Mouse (Mus musculus) midbrain, embryonic 11.5 days (tissue): ENCODE data around the gene Gab2. TPM values are rescaled to one million over a fixed set of nuclear protein-coding genes. Genes with fewer than 3 reads are reported as not detected.

Experiments
- ATAC-seq: fragments of 200-750 bp; cut with Nextera tagmentation; 2 replicates; pipeline ENCODE4 v1.8.0; 2017; ENCODE audit warnings: moderate TSS enrichment, moderate library complexity; ENCODE audit not compliant: low FRiP score
- DNase-seq: peaks from one replicate; pipeline ENCODE4 v3.0.0; 2015; ENCODE audit warnings: low spot score; ENCODE audit errors: missing footprints
- H3K27ac ChIP-seq: fragments of 300-500 bp; sonication (generic); 2 replicates; pipeline ENCODE4 v1.5.1; 2014; ENCODE audit warnings: low read depth, low read length
- H3K27me3 ChIP-seq: fragments of 300-500 bp; sonication (generic); 2 replicates; pipeline ENCODE4 v1.6.1; 2014; ENCODE audit warnings: mild to moderate bottlenecking, low read length, moderate library complexity, mixed read lengths; ENCODE audit not compliant: control insufficient read depth, insufficient read depth
- H3K36me3 ChIP-seq: fragments of 300-500 bp; sonication (generic); 2 replicates; pipeline ENCODE4 v1.6.1; 2014; ENCODE audit warnings: mild to moderate bottlenecking, low read length, moderate library complexity, mixed read lengths; ENCODE audit not compliant: control insufficient read depth, insufficient read depth
- H3K4me1 ChIP-seq: fragments of 300-500 bp; sonication (generic); 2 replicates; pipeline ENCODE4 v1.6.1; 2014; ENCODE audit warnings: low read length; ENCODE audit not compliant: control insufficient read depth, insufficient read depth
- H3K4me2 ChIP-seq: fragments of 300-500 bp; sonication (generic); 2 replicates; pipeline ENCODE4 v1.6.1; 2014; ENCODE audit warnings: mild to moderate bottlenecking, moderate library complexity
- H3K4me3 ChIP-seq: fragments of 300-500 bp; sonication (generic); 2 replicates; pipeline ENCODE4 v1.5.1; 2014; ENCODE audit warnings: low read depth, low read length
- H3K9ac ChIP-seq: fragments of 300-500 bp; sonication (generic); 2 replicates; pipeline ENCODE4 v1.6.1; 2014; ENCODE audit warnings: low read length
- H3K9me3 ChIP-seq: fragments of 300-500 bp; sonication (generic); 2 replicates; pipeline ENCODE4 v1.6.1; 2016; ENCODE audit warnings: low read length; ENCODE audit not compliant: control insufficient read depth
- WGBS: fragments of 180-500 bp; shearing (Covaris S2); extraction: QIAGEN DNeasy Blood & Tissue Kit; methylation state at CpG from one replicate; pipeline ENCODE4 v1.1.7; 2014; 5-methylcytosine and 5-hydroxymethylcytosine counted together
- polyA plus RNA-seq: library from polyadenylated mRNA; unstranded; fragments of >200 nt; fragmentation: Nextera tagmentation; extraction: Ambion mirVana; gene quantifications from 2 replicates; pipeline ENCODE4 v1.2.1, GENCODE M21; 2014

Gab2 gene
- 9.4 TPM in 2 replicates for polyA plus RNA-seq

DNA sequence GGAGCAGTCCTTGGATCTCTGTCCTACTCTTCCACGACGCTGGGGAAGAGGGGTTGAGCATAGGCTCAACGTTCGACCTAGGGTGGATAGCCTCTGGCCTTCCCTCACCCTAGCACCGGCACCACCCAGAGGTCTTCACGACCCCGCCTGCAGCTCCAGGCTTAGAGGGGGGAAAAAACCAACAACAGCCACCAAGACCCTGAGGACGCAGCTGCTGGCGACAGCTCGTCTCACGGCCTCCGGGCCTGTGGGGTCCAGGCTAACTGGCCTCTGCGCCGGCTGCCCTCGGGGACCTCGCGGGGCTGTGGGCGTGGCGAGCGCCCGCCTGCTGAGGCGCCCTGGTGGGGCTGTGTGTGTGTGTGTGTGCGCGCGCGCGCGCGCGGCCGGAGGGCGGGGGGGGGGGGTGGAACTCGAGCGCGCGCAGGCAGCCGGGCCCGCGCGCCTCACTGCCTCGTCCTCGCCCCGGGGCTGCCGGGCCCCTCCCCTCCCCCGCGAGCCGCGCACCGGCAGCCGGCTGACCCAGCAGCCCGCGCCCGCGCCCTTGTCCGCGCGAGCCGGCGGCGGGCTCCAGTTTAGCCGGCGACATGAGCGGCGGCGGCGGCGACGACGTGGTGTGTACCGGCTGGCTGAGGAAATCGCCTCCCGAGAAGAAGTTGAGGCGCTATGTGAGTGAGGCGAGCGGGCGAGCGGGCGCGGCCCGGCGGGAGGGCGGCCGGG, at the start of gene Gab2:
TSS of gene Gab2 (plus strand) at position 345 of the 717 bp plus-strand sequence.
- Histone ChIP-seq H3K9me3 (no peaks in the 10 kb centered on the region), H3K27ac (peak within 1 kb of the TSS; percentile 77), H3K4me3 (peak within 1 kb of the TSS; percentile 94), H3K9ac (peak within 1 kb of the TSS; percentile 95), H3K27me3 (no peaks in the 10 kb centered on the region), H3K4me1 (peaks cover 3% of the 10 kb centered on the region), H3K4me2 (peak within 1 kb of the TSS; percentile 84), H3K36me3 (no peaks in the 10 kb centered on the region)
- DNase-seq = peak; percentile 97
- WGBS = under 1% methylated on average over 52 of the region's 83 CpGs
- ATAC-seq = peak; percentile 91

DNA sequence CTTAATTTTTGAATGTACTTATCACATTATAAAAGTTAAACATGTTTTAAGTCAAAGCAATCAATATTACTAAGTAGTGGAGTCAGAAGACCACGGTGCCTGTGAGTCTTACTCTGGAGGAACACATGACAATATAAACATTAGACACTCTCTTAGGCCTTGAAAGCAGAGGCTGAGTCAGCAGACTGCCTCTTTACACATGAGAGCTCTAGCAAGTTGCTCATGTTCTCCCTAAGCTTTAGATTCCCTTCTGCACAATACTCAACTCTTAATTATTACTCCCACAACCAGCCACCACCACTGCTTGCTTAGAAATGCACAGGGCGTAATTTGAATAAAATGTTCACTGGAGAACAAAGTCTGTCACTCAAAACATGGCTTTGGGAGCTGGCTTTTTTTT, 49.0 kb upstream of the Gab2 start:
- no peak for DNase-seq
- Histone ChIP-seq H3K36me3 (no peaks in the 10 kb centered on the region), H3K27me3 (no peaks in the 10 kb centered on the region), H3K4me2 (no peak overlapping the region), H3K4me1 (no peaks in the 10 kb centered on the region), H3K9me3 (no peaks in the 10 kb centered on the region), H3K27ac (no peak overlapping the region), H3K4me3 (no peak overlapping the region), H3K9ac (no peak overlapping the region)
- ATAC-seq = no peak
- WGBS = 87% methylated on average over 2 of the region's 2 CpGs

DNA sequence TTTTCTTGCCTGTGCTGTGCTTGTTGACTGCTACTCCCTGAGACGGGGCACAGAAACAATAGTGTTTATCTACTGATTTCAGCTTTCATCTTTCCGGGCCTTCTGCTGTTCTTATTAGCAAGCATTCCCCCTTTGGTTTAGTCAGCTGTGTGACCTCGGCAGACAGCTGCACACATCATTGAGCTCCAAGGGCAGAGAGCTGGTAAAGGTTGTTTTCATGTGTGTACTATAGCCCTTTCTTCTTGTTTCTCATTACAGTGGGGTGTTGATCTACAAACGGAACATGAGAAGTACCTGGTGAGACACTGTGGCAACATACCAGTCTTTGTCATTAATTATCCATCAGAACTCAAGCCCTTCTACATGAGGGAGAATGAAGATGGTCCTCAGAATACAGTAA, 41.7 kb upstream of the Gab2 start:
- no peaks in the 10 kb centered on the region for H3K36me3 ChIP-seq
- no peak overlapping the region for H3K9ac ChIP-seq
- H3K9me3 ChIP-seq = no peaks in the 10 kb centered on the region
- no peak overlapping the region for H3K4me3 ChIP-seq
- ATAC-seq = no peak
- H3K27me3 ChIP-seq = no peaks in the 10 kb centered on the region
- H3K27ac ChIP-seq = no peak overlapping the region
- H3K4me2 ChIP-seq = no peak overlapping the region
- WGBS = 71% methylated on average over 4 of the region's 4 CpGs
- no peaks in the 10 kb centered on the region for H3K4me1 ChIP-seq
- no peak for DNase-seq

DNA sequence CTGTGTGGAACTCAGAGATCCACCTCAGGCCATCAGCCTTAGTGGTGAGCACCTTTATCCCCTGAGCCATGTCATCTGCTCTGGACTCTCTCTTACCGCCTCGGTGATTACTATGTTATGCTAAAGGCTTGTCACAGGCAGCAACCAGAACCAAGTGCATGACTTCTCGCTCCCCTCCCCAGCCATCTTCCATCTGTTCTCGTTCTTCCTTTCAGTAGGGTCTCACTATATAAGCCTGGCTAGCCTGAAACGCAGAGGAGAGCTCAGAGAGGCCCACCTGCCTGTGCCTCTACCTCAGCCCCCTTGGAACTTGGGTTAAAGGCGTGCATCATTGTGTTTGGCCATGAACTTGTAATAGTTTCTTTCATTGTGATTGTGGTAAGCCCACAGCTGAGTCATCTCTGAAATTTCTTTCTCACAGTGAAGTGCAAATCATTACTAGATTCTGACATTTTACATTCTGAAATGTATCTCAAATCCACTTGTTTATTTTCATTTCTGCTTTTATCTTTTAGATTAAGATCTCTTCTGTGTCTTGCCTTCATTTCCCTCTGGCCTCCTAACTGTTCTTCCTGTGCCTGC, 39.4 kb upstream of the Gab2 start:
- Histone ChIP-seq H3K27me3 (no peaks in the 10 kb centered on the region), H3K4me2 (no peak overlapping the region), H3K36me3 (no peaks in the 10 kb centered on the region), H3K9me3 (no peaks in the 10 kb centered on the region), H3K27ac (no peak overlapping the region), H3K4me3 (no peak overlapping the region), H3K9ac (no peak overlapping the region), H3K4me1 (no peaks in the 10 kb centered on the region)
- no peak for ATAC-seq
- DNase-seq = no peak
- 88% methylated on average over 6 of the region's 6 CpGs for WGBS

DNA sequence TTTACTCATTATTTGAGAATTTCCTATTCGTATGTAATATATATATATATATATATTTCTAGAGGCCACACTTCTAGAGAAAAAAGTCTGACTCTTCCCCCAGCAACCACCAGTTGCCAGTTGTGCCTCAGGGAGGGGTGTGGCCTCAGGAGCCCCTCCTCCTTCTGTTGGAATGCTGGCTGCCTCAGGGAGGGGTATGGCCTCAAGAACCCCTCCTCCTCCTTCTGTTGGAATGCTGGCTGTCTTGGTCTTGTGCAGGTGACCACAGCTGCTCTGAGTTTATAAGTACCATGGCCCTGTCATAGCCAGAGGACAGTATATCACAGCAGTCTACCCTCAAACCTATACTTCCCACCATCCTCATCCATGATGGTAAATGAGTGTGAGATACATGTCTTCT, 38.4 kb upstream of the Gab2 start:
- H3K9ac ChIP-seq = no peak overlapping the region
- no peaks in the 10 kb centered on the region for H3K4me1 ChIP-seq
- H3K9me3 ChIP-seq = no peaks in the 10 kb centered on the region
- no peak overlapping the region for H3K4me2 ChIP-seq
- 88% methylated on average over 1 of the region's 1 CpGs for WGBS
- H3K27me3 ChIP-seq = no peaks in the 10 kb centered on the region
- no peak overlapping the region for H3K4me3 ChIP-seq
- H3K36me3 ChIP-seq = no peaks in the 10 kb centered on the region
- no peak overlapping the region for H3K27ac ChIP-seq
- DNase-seq = no peak
- ATAC-seq = no peak

DNA sequence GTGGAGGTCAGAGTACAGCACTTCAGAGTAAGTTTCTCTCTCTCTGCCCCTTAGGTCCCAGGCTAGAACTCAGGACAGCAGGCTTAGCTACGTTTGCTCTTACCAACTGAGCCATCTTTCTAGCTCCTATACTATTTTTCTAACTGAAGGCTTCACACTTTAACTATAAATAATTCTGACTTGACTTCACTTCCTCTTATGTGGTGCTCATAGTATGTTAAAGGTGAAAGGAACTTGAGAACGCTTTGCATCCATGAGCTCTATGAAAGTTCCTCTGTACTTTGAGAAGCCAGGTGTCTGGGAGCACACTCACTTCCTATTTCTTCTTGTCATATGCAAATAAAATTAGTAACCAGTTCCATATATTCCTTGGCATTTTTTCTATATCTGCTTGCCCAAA, 20.4 kb upstream of the Gab2 start:
- ATAC-seq = no peak
- H3K36me3 ChIP-seq = no peaks in the 10 kb centered on the region; the same call in 1 of the 2 replicates
- WGBS = 95% methylated on average over 2 of the region's 2 CpGs

DNA sequence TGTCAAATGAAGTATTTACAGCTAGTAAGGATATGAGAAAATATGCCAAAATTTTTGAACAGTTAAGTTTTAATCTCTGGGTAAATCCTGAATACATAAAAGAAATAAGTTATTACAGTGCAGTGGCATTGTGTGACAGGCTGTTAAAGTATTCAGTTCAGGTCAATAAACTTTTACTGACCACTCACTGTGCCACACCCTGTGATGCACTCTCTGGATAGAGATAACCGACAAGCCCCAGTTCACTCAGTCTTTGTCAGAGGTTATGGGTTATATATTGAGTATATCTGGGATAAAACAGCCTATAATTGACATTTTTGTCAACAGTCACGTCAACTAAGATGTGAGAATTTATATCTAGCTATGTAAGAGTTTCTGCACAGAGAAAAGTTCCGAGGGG, 9.9 kb upstream of the Gab2 start:
- WGBS = 88% methylated on average over 3 of the region's 3 CpGs
- no peak overlapping the region for H3K9ac ChIP-seq
- H3K4me3 ChIP-seq = no peak overlapping the region
- H3K4me1 ChIP-seq = no peaks in the 10 kb centered on the region
- DNase-seq (no peak), ATAC-seq (no peak)
- H3K4me2 ChIP-seq = no peak overlapping the region
- no peak overlapping the region for H3K27ac ChIP-seq
- no peaks in the 10 kb centered on the region for H3K27me3 ChIP-seq
- H3K9me3 ChIP-seq = no peaks in the 10 kb centered on the region
- H3K36me3 ChIP-seq = no peaks in the 10 kb centered on the region

More for the DNA sequence above, 20.4 kb upstream of the Gab2 start:
- no peak overlapping the region for H3K4me2 ChIP-seq
- no peaks in the 10 kb centered on the region for H3K4me1 ChIP-seq
- H3K9ac ChIP-seq = no peak overlapping the region
- H3K27ac ChIP-seq = no peak overlapping the region
- DNase-seq = no peak
- no peak overlapping the region for H3K4me3 ChIP-seq
- H3K27me3 ChIP-seq = no peaks in the 10 kb centered on the region
- H3K9me3 ChIP-seq = no peaks in the 10 kb centered on the region

DNA sequence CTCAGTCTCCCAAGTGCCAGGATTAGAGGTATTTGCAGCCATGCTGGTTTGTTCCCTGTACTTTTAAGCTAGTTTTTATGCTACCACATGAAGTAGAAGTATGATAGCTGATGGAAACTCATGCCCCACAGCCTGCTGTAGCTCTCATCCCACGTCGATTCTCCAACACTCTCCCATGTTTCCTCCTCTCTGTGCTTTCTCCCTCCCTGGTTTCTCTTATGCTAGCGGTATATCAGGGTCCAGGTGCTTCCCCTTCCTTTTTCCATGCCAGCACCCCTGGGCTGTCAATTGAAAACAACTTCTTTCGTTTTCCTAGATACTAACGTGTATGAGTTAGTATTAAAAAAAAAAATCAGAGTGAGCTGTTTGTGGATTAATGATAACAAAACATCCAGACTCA, 9.3 kb upstream of the Gab2 start:
- no peaks in the 10 kb centered on the region for H3K9me3 ChIP-seq
- no peaks in the 10 kb centered on the region for H3K36me3 ChIP-seq
- H3K4me2 ChIP-seq = no peak overlapping the region
- H3K9ac ChIP-seq = no peak overlapping the region
- H3K4me3 ChIP-seq = no peak overlapping the region
- DNase-seq (no peak), ATAC-seq (no peak)
- H3K27me3 ChIP-seq = no peaks in the 10 kb centered on the region
- H3K27ac ChIP-seq = no peak overlapping the region
- H3K4me1 ChIP-seq = no peaks in the 10 kb centered on the region
- WGBS = 81% methylated on average over 5 of the region's 5 CpGs

DNA sequence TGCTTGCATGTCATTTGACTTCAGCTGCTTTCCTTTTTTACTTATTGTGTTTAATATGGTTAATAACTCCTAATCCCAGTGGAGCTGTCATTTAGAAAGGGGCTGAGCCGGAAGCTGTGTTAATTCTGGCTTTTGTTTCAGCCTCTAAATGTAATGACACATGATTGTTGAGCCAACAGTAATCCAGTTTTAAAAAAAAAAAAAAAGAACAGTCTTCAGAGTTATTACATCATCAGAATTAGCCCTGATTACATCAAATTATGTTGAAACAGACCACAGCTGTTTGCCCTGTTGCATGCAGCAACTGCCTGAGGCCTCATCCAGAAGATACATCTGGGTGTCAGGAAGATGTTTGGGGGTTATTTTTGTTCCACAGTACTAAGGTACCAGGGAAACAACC, 6.4 kb upstream of the Gab2 start:
- Histone ChIP-seq H3K27me3 (no peaks in the 10 kb centered on the region), H3K9me3 (no peaks in the 10 kb centered on the region), H3K4me1 (no peaks in the 10 kb centered on the region), H3K4me2 (no peak overlapping the region), H3K4me3 (no peak overlapping the region), H3K36me3 (no peaks in the 10 kb centered on the region), H3K27ac (no peak overlapping the region), H3K9ac (no peak overlapping the region)
- no peak for ATAC-seq
- 84% methylated on average over 1 of the region's 1 CpGs for WGBS
- DNase-seq = no peak
